Mouse (Mus musculus): ENCODE data around the gene Pom121. TPM values are rescaled to one million over a fixed set of nuclear protein-coding genes. Genes with fewer than 3 reads are reported as not detected.
A peak's percentile ranks its signal among the peaks of the same experiment; 100 is the strongest.

The Pom121 gene
- 23.0 and 23.4 TPM in 2 replicates for polyA plus RNA-seq (2016; fragmentation: Nextera tagmentation; extraction: Ambion mirVana)

GRCm38 (mm10) chr5:135394004-135394823 lies at the start of gene Pom121:
Gene Pom121 (minus strand): TSS chr5:135394546.
- DNase-seq (ENCODE audit: low spot score) = peak; percentile 89
- H3K4me3 ChIP-seq = peak within 1 kb of the TSS; percentile 99
- under 1% methylated on average over 101 of the region's 110 CpGs for WGBS

DNA sequence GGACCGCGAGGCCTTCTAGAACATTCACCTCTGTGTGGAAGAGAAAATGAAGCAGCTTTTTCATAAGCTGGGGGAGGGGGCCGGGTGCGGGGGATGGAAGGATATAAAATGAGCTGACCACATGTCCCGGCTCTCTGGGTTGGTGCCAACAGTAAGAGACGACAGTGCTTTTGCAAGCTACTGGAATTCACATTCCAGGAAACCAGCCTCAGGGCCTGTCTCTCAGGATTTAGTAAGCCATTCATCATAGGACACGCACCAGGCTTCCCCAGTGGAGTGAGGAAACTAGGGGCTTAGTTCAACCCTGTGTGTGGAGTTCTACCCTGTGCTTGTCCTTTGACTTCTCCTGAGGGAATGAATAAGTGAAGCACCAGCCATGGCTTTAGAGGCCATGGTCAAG lies 48.1 kb upstream of the Pom121 start:
- DNase-seq (ENCODE audit: low spot score) = no peak
- Histone ChIP-seq H3K9me3 (replicated peaks) (no peaks in the 10 kb centered on the region), H3K36me3 (peaks cover 86% of the 10 kb centered on the region), H3K27ac (no peak overlapping the region), H3K4me3 (no peak overlapping the region), H3K27me3 (ENCODE audit: low read depth, poor library complexity, severe bottlenecking) (no peaks in the 10 kb centered on the region), H3K4me1 (no peaks in the 10 kb centered on the region)
- 90% methylated on average over 7 of the region's 7 CpGs for WGBS

More at GRCm38 (mm10) chr5:135394004-135394823, at the start of gene Pom121:
- H3K4me1 ChIP-seq = peaks cover 12% of the 10 kb centered on the region
- H3K27me3 ChIP-seq (ENCODE audit: low read depth, poor library complexity, severe bottlenecking) = no peaks in the 10 kb centered on the region
- H3K9me3 ChIP-seq (replicated peaks) = no peaks in the 10 kb centered on the region
- H3K27ac ChIP-seq = peak within 1 kb of the TSS; percentile 96
- H3K36me3 ChIP-seq = peaks cover 35% of the 10 kb centered on the region

GRCm38 (mm10) chr5:135435039-135435438 lies 40.7 kb upstream of the Pom121 start:
- H3K4me1 ChIP-seq = no peaks in the 10 kb centered on the region
- 95% methylated on average over 10 of the region's 10 CpGs for WGBS
- H3K27me3 ChIP-seq (ENCODE audit: low read depth, poor library complexity, severe bottlenecking) = no peaks in the 10 kb centered on the region
- no peak overlapping the region for H3K4me3 ChIP-seq
- no peak overlapping the region for H3K27ac ChIP-seq
- H3K36me3 ChIP-seq = peaks cover 92% of the 10 kb centered on the region
- DNase-seq (ENCODE audit: low spot score) = no peak
- no peaks in the 10 kb centered on the region for H3K9me3 ChIP-seq (replicated peaks)

DNA sequence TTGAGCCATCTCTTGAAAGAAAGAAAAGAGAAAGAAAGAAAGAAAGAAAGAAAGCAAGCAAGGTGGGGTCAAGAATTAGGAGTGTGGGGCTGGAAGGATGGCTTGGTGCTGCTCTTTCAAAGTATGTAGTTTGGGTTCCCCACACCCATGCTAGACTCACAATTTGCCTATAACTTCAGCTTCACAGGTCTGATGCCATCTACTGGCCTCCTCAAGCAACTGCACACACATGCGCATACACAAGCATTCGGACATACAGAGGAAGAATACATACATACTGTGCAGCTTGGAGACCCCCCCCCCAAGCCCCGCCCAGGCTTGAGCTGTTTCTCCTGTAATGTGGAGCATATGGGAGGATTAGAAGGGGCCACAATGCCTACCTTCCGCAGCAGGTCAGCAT lies 39.5 kb upstream of the Pom121 start:
- H3K4me3 ChIP-seq = no peak overlapping the region
- no peak for DNase-seq (ENCODE audit: low spot score)
- WGBS = 96% methylated on average over 4 of the region's 4 CpGs
- H3K9me3 ChIP-seq (replicated peaks) = no peaks in the 10 kb centered on the region
- no peaks in the 10 kb centered on the region for H3K27me3 ChIP-seq (ENCODE audit: low read depth, poor library complexity, severe bottlenecking)
- no peak overlapping the region for H3K27ac ChIP-seq
- H3K4me1 ChIP-seq = no peaks in the 10 kb centered on the region
- H3K36me3 ChIP-seq = peaks cover 94% of the 10 kb centered on the region

DNA sequence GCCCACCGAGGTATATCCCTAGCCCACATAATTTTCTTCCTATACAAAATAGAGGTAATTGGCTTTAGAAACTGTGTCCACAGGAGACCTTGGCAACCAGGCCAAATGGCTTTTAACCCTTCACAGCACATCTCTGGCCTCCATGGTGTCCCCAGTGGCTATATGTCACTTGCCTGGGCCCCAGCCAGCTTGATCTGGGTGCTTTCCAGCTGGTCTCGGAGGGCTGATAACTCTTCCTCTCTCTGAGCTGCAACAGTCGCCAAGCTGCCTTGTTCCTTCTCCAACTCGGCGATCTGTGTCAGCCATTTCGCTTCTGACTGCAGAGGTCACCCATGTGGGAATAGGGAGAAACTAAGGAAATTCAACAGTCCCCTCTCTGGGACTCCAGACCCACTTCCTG lies 36.8 kb upstream of the Pom121 start:
- no peaks in the 10 kb centered on the region for H3K9me3 ChIP-seq (replicated peaks)
- WGBS = 95% methylated on average over 6 of the region's 6 CpGs
- no peaks in the 10 kb centered on the region for H3K4me1 ChIP-seq
- no peaks in the 10 kb centered on the region for H3K27me3 ChIP-seq (ENCODE audit: low read depth, poor library complexity, severe bottlenecking)
- H3K36me3 ChIP-seq = peaks cover 97% of the 10 kb centered on the region
- H3K4me3 ChIP-seq = no peak overlapping the region
- no peak for DNase-seq (ENCODE audit: low spot score)
- no peak overlapping the region for H3K27ac ChIP-seq

- no peak for DNase-seq (ENCODE audit: low spot score)
- peaks cover 97% of the 10 kb centered on the region for H3K36me3 ChIP-seq
- no peaks in the 10 kb centered on the region for H3K27me3 ChIP-seq (ENCODE audit: low read depth, poor library complexity, severe bottlenecking)
- H3K9me3 ChIP-seq (replicated peaks) = no peaks in the 10 kb centered on the region
- no peaks in the 10 kb centered on the region for H3K4me1 ChIP-seq
- H3K27ac ChIP-seq = no peak overlapping the region
- 76% methylated on average over 5 of the region's 5 CpGs for WGBS
- H3K4me3 ChIP-seq = no peak overlapping the region
Measured at GRCm38 (mm10) chr5:135428786-135429185, 34.4 kb upstream of the Pom121 start.

DNA sequence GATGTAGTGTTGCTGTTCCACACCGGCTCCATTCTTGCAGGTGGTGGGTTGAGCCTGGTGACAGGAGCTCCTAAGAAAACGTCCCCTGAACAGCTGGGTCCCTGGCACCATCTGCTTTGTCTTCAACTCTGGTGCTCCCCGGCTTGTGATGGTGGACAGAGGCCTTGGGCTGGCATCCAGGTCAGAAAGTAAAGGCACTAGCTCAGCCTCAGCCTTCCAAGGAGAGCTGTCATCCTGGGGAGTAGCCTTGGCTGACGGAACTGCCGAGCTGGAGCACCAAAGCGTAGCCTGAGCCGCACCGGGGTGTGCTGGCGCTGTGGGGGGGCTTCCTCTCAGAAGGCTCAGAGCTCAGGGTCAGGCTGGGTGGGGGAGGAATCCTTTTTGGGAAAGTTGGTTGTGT lies 15.9 kb upstream of the Pom121 start:
- Histone ChIP-seq H3K27me3 (ENCODE audit: low read depth, poor library complexity, severe bottlenecking) (no peaks in the 10 kb centered on the region), H3K36me3 (peaks cover 58% of the 10 kb centered on the region), H3K27ac (no peak overlapping the region), H3K9me3 (replicated peaks) (no peaks in the 10 kb centered on the region), H3K4me1 (0 out of 2 replicates have a peak, but pooled peaks cover 2% of the 10 kb centered on the region), H3K4me3 (no peak overlapping the region)
- WGBS = 94% methylated on average over 9 of the region's 9 CpGs
- DNase-seq (ENCODE audit: low spot score) = no peak

DNA sequence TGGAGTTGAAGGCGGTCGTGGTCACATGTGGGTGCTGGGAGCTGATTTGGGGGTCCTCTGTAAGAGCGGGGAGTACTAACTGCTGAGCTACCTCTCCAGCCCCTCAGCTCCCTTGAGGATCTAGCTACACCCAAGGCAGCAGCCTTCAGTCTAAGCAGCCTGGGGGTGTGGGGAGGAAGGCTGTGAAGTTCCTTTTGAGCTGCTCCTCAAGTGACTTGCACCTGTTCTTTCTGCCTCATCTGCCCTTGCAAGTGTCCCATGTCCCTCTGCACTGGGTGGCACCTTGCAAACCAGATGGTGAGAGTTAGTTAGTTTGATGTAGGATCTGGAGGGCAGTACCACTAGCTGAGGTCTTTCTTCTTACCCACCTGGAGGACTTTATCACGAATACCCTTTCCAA lies 13.8 kb upstream of the Pom121 start:
- 86% methylated on average over 4 of the region's 4 CpGs for WGBS
- H3K4me3 ChIP-seq = no peak overlapping the region

DNA sequence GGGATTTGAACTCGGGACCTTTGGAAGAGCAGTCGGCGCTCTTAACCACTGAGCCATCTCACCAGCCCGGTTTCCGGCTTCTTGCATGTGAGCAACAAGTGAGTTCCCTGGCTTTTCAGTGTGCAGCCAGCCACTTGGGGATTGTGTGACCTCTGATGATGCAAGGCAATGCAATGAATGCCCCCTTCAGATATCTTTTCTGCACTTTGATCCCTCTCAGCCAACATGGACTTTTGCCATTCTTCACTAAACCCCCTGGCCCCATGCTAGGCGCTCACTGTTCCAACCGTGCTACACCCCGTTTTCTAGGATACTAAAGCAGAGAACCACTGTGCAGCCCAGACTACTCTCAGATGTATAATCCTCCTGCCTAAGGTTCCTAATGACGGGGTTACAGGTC lies 11.1 kb upstream of the Pom121 start:
- DNase-seq (ENCODE audit: low spot score) = no peak
- H3K4me3 ChIP-seq = no peak overlapping the region
- H3K27me3 ChIP-seq (ENCODE audit: low read depth, poor library complexity, severe bottlenecking) = no peaks in the 10 kb centered on the region
- no peak overlapping the region for H3K27ac ChIP-seq
- peaks cover 6% of the 10 kb centered on the region; the same call in 1 of the 2 replicates for H3K4me1 ChIP-seq
- H3K9me3 ChIP-seq (replicated peaks) = no peaks in the 10 kb centered on the region
- peaks cover 15% of the 10 kb centered on the region for H3K36me3 ChIP-seq
- 89% methylated on average over 9 of the region's 9 CpGs for WGBS

More for the DNA sequence above, 13.8 kb upstream of the Pom121 start:
- Histone ChIP-seq H3K27me3 (ENCODE audit: low read depth, poor library complexity, severe bottlenecking) (no peaks in the 10 kb centered on the region), H3K27ac (no peak overlapping the region), H3K36me3 (peaks cover 37% of the 10 kb centered on the region), H3K4me1 (peaks cover 6% of the 10 kb centered on the region; the same call in 1 of the 2 replicates), H3K9me3 (replicated peaks) (no peaks in the 10 kb centered on the region)
- DNase-seq (ENCODE audit: low spot score) = no peak

DNA sequence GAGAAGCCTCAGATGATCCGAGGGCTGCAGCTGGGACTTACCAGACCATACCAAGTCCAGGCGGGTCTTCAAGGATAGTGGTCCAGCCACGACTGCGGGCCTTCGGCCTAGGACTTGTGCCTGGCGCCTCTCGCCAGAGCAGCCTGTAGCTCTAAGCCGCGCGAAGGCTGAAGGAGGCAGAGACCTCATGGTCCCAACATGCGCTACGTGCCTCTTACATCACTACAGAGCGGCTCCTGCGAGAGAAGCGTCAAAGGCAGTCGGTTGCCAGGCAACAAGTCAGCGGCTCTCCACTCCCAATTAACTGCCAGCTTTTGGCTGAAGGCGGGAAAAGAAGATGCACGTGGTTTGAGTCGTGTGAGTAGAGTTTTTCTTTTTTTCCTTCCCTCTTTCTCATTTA lies 10.3 kb upstream of the Pom121 start:
- WGBS = 35% methylated on average over 20 of the region's 20 CpGs
- no peaks in the 10 kb centered on the region for H3K9me3 ChIP-seq (replicated peaks)

DNA sequence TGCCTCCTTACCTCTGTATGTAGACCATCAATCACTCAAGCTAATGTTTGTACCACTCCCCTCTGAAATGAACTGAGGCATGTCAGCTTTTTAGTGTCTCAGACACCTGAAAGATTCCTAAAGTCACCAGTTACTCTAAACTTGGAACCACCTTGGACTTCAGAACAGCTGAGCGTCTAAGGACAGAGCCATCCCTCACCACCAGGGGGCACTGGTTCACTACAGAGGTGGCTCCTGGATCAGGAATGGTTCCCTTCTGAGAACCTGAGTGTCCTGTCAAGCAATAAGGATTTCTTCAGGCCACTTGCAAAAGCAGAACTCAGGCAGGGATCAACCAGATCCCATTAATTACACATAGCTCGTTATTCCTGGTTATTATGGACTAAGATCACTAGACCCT lies 5.9 kb upstream of the Pom121 start:
- peak; percentile 87 for DNase-seq (ENCODE audit: low spot score)
- no peaks in the 10 kb centered on the region for H3K27me3 ChIP-seq (ENCODE audit: low read depth, poor library complexity, severe bottlenecking)
- H3K4me1 ChIP-seq = peaks cover 4% of the 10 kb centered on the region; the same call in 1 of the 2 replicates
- no peaks in the 10 kb centered on the region for H3K36me3 ChIP-seq
- no peaks in the 10 kb centered on the region for H3K9me3 ChIP-seq (replicated peaks)
- 9% methylated on average over 2 of the region's 2 CpGs for WGBS
- no peak overlapping the region for H3K4me3 ChIP-seq
- no peak overlapping the region for H3K27ac ChIP-seq

More for the DNA sequence above, 10.3 kb upstream of the Pom121 start:
- Histone ChIP-seq H3K4me3 (no peak overlapping the region), H3K36me3 (peaks cover 7% of the 10 kb centered on the region), H3K27me3 (ENCODE audit: low read depth, poor library complexity, severe bottlenecking) (no peaks in the 10 kb centered on the region), H3K4me1 (peaks cover 6% of the 10 kb centered on the region; the same call in 1 of the 2 replicates), H3K27ac (no peak overlapping the region)
- peak; percentile 56 for DNase-seq (ENCODE audit: low spot score)

GRCm38 (mm10) chr5:135399382-135399781 lies 5.0 kb upstream of the Pom121 start:
- H3K27me3 ChIP-seq (ENCODE audit: low read depth, poor library complexity, severe bottlenecking) = no peaks in the 10 kb centered on the region
- H3K9me3 ChIP-seq (replicated peaks) = no peaks in the 10 kb centered on the region
- 72% methylated on average over 6 of the region's 6 CpGs for WGBS
- H3K27ac ChIP-seq = no peak overlapping the region
- H3K4me1 ChIP-seq = no peaks in the 10 kb centered on the region
- H3K4me3 ChIP-seq = no peak overlapping the region
- no peaks in the 10 kb centered on the region for H3K36me3 ChIP-seq
- no peak for DNase-seq (ENCODE audit: low spot score)

- 51% methylated on average over 5 of the region's 5 CpGs for WGBS
- DNase-seq (ENCODE audit: low spot score) = peak; percentile 42
- peaks cover 12% of the 10 kb centered on the region for H3K4me1 ChIP-seq
- no peaks in the 10 kb centered on the region for H3K27me3 ChIP-seq (ENCODE audit: low read depth, poor library complexity, severe bottlenecking)
- no peak overlapping the region for H3K4me3 ChIP-seq
- H3K36me3 ChIP-seq = peaks cover 19% of the 10 kb centered on the region
- no peaks in the 10 kb centered on the region for H3K9me3 ChIP-seq (replicated peaks)
- H3K27ac ChIP-seq = no peak overlapping the region
Measured at GRCm38 (mm10) chr5:135395826-135396225, 1.5 kb upstream of the Pom121 start.
